Mouse (Mus musculus) C2C12 (cell line): ENCODE results near the gene Tbc1d16.

Experiments
- CEBPB ChIP-seq: IDR thresholded peaks from one replicate; pipeline ENCODE4 v1.6.1; 2011; ENCODE audit warnings: low read depth, mild to moderate bottlenecking, control low read depth, moderate library complexity
- CTCF ChIP-seq: IDR thresholded peaks from one replicate; pipeline ENCODE4 v1.5.1; 2011; ENCODE audit not compliant: control insufficient read depth, insufficient read depth, insufficient read length
- FOSL1 ChIP-seq: IDR thresholded peaks from one replicate; pipeline ENCODE4 v1.8.0; 2011; ENCODE audit warnings: mild to moderate bottlenecking, low read length; ENCODE audit not compliant: poor library complexity, insufficient read depth, severe bottlenecking
- MAX ChIP-seq: IDR thresholded peaks from one replicate; pipeline ENCODE4 v1.6.1; 2011; ENCODE audit warnings: mild to moderate bottlenecking, control low read depth
- MYOD1 ChIP-seq: IDR thresholded peaks from one replicate; pipeline ENCODE4 v1.6.1; 2011; ENCODE audit warnings: low read depth; ENCODE audit not compliant: control insufficient read depth, insufficient read length
- MYOG ChIP-seq: IDR thresholded peaks from one replicate; pipeline ENCODE4 v1.6.1; 2011; ENCODE audit not compliant: control insufficient read depth, insufficient read length; ENCODE audit errors: extremely low read depth
- USF1 ChIP-seq: IDR thresholded peaks from one replicate; pipeline ENCODE4 v1.6.1; 2011; ENCODE audit warnings: low read depth, mild to moderate bottlenecking, control low read depth, moderate library complexity

DNA sequence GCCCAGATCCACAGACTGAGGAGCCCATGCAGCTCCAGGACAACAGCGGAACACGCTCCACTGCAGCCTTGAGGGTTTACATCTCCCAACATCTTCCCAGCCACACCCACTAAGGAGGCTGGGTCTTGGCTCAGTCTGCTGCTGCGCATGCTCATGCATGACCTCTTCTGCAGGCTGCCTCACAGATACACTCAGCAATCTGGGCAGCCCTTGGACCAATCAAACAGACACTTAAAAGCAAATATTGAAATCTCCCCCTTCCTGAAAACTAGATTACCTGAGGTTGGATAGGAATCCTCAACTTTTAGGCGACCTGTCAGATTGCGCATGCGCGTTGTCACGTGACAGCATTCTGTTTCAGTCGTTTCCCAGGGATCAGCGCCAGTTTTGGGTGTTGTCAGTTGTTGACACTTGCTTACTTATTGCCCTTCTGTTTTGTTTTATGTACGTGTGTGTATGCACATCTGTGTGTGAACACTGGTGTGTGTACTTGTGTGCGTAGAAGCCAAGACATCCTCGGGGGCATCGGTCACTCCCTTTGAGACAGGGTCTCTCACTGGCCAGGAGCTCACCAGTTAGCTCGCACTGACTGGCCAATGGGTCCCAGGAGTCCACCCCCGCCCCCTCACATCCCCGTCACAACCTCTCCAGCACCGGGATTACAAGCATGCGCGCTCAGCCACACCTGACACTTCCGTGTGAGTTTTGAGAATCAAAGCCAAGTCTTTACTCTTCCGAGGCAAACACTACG is 30.4 kb upstream of the Tbc1d16 start:
- TF ChIP-seq CTCF, result no peak
- no peak for TF ChIP-seq MYOG
- TF ChIP-seq USF1, result peak; percentile 96
- TF ChIP-seq MAX, result peak; percentile 7
- no peak for TF ChIP-seq CEBPB
- no peak for TF ChIP-seq MYOD1
- no peak for TF ChIP-seq FOSL1
